Mouse (Mus musculus): ENCODE measurements around the gene Smarcb1.
"Not testable (repeated sequence)": the region's sequence is repeated elsewhere in the genome, so short reads cannot be mapped to it uniquely, and the experiment has no call there.

Gene Smarcb1

DNA sequence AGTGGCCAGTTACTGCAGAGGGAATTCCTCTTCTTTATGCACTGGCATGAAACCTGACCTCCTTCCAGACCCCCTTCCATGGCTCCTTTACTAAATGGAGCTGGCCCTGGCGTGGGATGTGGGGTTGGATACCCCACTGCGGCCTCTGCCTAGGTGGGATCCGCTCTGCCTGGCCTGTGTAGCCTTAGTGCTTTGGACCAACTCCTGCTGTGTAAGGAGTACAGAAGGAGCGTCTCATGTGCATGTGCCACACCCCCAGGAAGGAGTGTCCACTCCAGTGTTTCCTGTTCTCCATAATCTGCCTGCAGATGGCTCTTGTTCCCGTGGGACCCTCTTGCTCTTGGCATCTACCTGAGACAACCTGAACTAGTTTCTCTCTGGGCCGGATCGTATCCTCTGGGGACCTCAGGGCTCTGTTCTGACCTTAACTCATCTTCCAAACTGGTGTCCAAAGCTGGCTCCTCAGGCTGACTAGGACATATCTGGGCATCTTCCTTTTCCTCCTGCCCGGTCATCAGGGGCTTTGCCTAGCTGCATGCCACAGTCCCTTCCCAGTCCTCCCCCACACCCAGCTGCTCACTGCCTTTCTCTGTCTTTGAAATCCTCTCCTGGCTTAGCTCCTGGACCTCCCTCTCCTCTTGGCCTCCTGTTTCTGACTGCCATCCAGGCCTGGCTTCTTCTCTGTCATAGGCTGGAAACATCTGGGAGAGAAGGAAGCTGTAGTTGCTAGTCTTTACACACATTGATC is 31.8 kb downstream of the Smarcb1 start:
- DNase-seq (ENCODE audit: low spot score): no peak

DNA sequence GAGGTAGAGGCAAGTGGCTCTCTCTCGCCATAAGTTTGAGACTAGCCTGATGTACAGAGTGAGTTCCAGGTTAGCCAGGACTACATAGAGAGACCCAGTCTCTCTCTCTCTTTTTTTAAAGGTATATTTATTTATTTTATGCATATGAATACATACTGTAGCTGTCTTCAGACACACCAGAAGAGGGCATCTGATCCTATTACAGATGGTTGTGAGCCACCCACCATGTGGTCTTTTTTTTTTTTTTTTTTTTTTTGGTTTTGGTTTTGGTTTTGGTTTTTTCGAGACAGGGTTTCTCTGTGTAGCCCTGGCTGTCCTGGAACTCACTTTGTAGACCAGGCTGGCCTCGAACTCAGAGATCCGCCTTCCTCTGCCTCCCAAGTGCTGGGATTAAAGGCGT is 33.9 kb downstream of the Smarcb1 start:
- DNase-seq (ENCODE audit: low spot score): not testable (repeated sequence)

DNA sequence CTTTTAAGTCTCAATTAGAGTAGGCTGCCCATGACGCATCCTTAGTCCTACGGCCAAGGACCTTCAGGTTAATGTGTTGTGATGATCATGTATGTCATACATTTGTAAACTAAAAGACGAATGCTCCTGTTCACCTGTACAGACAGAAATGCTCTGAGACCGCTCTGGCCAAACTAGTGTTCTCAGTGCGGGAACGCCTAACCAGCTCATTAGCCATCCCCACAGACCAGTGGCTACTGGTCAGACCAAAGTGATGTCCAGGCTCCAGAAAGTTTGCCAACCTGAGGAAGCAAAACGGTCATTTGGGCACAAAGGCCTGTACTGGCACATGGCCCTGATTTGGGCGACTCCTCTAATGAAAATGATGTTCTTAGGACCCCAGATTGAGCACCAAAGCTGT is 36.7 kb downstream of the Smarcb1 start:
- no peak for DNase-seq (ENCODE audit: low spot score)

DNA sequence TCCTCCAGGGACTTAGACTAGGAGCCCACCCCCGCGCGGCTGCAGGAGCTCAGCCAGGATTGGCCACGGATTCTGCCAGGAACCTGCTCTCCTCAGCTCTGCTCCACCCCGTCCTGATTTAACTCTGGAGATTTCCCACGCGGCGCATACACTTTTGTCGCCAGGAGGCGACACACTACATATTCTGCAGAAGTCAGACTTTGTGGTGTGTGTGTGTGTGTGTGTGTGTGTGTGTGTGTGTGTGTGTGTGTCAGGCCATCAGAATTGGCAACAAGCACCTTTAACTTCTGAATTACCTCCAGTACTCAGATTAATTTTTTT is 38.2 kb downstream of the Smarcb1 start:
- peak; percentile 32 for DNase-seq (ENCODE audit: low spot score)

DNA sequence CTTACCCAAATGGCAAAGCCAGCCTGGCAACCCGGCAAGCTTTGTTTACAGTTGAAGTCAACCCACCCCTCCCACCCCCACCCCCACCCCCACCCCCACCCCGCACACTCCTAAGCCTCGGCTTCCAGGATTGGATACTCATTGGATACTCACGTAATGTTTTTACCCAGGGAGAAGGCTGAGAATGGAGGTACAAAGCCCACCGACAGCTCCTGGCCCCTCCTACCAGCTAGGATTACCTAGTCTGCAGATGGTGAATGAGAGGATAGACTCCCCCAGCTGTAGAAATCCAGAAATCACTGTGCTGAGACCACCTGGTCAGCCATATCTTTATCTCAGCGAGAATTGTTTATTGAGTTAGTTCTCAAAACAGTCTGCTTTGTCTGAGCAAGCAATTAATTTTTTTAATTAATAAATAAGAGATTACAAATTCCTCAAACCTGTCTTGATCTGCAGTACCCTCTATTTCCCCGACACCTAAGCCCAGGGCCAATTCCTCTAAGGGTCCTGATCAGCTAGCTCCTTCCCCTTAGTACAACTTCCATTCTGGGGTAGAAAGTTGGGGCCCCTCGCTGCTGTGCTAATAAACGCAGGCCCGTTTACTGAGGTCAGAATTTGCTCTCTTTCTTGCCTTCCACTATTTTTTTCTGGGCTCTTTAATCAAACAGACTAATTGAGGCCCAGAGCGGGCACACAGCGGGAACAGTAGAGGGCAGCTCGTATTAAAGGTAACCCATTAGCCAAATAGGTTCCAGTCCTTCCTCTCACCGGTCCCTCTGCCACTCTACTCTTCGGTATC is 38.8 kb downstream of the Smarcb1 start:
- DNase-seq (ENCODE audit: low spot score): no peak

DNA sequence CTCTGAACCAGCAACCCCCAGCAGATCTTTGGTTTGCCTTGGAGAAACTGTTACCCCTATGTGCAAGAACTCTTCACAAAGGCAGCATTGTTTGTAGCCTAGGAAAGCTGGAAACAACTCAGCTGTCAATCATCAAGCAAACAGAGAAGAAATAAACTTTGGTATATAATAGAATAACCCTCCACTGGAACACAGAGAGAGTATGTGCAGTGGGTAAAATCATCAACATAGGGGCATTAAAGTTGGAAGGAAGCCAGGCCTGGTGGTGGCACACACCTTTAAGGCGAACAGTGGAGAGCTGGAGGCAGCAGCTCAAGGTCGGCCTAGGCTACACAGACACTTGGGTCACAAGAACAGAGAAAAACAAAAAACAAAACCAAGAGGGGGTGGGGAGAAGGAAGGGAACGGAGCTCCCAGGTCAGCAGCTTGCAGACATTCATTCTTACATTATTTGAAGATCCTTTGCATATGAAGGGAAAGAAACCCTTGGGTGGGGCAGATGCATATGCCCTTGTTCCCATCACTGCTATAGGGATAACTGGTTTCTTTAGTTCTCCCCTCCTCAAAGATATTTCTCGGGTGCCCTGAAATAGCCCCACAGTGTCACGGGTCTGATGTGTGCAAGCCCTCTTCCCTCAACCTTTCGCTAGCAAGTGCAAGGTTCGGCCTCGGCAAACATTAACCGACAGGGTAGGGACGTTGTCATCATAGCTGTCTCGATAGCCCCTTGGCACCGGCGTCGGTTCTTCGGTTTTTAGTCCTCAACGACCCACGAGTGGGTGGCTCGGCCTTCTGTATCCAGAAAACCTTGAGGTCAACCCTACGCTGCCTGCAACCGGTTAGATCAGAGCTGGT is 39.6 kb downstream of the Smarcb1 start:
- no peak for DNase-seq (ENCODE audit: low spot score)

DNA sequence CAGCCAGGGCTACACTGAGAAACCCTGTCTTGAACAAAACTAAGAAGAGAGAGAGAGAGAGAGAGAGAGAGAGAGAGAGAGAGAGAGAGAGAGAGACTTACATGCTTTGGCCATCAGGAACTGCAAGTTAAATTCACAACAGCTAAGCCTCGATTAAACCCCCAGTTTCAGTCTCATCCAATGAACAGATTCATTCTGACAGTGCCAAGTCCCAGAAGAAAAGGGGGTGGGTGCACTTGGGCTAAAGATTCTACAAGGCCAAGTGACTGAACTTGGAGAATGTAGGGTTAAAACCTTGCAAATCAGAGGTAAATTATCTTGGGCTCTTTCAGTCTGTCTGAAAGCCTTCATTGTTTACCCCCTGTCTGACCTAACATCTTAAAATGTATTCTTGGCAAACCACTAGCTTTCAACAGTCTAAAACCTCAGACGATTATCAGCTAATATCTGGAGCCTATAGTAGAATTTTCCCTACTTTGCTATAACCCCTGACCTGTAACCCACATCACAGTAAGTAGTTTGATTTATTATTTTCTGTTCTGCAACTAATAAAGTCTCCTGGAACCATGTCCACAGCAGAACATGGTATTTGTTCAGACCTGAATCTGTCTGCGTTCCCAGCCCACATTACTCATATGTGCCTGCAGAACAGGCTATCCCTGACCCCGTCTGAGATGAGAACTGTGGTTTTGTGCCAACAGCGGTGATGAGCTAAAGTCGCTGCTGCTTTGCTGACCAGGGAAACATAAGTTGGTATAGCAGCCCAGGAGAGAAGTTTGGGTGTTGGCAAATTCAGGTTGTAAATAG is 40.4 kb downstream of the Smarcb1 start:
- no peak for DNase-seq (ENCODE audit: low spot score)

DNA sequence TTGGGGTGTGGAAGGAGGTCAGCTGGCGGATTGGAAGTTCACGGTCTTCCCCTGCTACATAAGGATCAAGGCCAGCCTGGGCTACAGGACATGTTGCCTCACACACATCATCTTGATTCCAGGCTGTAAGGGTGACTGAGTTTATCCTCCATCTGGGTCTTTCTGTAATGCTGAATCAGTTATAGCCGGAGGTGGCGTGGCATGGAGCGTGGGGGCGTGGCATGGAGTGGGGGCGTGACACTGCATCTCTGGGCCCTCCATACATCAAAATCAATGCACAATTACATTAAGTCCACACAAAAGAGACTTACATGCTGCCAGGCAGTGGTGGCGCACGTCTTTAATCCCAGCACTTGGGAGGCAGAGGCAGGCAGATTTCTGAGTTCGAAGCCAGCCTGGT is 41.1 kb downstream of the Smarcb1 start:
- no peak for DNase-seq (ENCODE audit: low spot score)

DNA sequence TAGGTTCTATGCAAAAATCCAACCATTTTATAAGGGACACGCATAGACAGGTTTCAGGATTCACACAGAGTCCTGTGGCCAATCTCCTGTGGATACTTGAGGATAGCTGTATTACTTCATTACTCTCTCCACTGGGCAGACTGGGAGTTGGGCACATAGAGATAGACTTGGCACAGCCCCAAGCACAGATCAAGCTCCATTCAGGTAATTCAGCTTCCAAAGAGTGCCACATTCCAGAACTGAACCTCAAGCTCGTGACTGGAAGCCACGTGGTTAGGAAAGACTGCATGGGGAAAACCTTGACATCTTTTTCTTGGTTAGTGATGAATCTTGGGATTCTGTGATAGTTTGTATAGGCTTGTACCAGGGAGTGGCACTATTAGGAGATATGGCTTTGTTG is 42.6 kb downstream of the Smarcb1 start:
- no peak for DNase-seq (ENCODE audit: low spot score)

DNA sequence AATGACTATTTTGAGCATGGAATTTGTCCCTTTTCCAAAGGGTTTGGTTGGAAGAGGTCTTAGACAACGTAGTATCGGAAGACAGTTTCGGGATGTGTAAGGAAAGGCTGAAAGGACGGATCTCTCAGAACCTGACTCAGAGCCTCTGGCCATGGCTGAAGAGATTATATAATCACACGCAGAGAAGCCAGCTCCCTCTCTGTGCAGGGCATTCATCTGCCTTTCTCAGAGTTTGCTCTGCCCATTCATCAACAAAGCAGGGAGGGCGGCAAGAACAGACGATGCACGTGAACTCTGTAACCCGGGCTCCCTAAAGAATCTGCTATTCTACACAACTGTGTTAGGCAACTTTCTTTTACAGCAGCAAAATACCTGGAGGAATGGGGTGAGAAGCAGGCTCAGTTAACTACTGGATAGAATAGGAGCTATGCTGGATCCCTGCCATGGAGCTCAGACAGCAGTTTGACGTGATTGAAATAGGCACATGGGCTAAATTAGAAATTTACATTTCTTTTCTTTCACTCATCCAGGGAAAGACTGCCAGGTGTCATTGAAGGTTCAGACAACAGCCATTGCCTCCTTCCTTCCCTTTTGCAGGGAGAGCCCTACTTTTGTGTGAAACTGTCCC is 47.8 kb downstream of the Smarcb1 start:
- no peak for DNase-seq (ENCODE audit: low spot score)

DNA sequence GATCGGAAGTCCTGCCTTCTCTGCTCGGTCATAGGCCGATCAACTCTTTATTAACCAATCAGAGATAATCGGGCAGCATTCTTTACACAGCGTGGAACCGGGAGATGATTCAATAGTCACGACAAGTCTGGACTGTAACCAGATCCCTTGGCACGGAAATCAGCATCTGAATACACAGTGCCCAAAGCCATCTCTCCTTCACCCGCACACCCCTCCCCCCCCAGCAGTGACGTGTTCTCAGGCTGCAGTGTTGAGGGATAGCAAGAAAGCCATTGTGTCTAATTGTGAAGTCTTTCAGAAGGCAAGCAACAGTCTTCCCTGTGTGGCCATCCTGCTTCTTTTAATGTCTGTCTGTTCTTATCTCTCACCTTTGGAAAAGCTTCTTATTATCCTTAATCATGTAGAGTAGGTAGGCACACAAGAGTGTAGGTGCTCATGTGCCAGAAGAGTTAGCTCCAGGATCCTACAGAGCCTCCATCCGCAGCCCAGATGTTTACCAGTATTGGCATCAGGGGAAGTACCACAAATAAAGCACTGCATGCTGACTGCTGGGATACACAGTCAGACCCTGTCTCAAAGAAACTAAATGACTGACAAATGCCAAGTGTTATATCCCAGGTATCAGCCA is 48.4 kb downstream of the Smarcb1 start:
- no peak for DNase-seq (ENCODE audit: low spot score)

DNA sequence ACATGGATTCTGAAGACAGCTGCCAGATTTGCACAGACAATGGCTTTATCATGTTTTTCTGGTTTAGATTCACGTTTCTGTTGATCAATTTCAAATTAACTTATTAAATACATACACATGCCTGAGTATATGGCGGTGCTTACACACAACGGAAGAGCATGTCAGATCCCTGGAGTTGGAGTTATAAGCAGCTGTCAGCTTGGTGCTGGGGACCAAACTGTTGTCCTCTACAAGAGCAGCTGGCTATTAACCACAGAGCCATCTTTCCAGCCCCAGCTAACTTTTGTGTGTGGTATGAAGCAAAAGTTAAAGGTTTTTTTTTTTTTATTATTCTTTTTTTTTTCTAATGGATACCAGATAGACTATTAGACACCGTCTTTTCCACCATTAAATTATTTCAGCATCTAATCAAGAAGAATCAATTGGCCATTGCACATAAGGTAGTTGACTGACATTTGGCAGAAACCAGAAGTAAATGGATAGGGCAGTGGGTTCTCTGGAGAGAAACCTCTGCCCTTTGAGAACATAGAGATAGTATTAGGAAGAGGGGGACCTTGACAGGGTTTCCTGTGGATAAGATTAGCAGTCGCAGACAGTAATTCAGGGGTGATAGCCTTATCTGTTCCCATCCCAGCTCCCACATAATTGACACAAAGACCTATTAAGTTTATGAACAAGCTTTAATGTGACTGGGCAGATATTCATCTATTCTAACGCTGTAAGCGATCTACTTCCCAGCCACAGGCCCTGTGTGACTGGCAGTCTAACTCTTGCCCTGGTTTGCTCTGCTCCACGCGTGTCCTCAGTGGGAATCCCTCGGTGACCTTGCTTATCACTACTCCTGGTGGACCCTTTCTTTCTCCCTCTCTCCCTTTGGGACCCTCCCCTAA is 49.1 kb downstream of the Smarcb1 start:
- DNase-seq (ENCODE audit: low spot score): no peak

DNA sequence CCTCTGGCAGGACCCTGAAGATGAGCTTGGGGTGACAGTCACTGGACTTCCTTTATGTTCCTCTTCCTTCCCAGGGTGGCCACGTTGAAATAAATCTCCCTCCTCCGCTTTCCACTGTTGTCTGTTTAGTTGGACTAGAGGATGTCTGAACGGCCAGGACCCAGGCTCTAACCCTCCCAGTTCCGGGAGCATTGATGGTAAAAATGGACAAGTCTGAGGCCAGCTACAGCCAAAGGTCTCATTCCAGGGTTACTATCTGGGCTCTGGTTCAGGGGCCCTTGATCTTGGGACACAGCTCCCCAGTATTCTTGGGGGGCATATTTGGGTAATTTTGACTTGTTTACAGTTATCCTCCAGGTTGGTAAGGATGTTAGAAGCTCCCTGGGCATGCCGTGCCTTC is 59.8 kb downstream of the Smarcb1 start:
- DNase-seq (ENCODE audit: low spot score): no peak

DNA sequence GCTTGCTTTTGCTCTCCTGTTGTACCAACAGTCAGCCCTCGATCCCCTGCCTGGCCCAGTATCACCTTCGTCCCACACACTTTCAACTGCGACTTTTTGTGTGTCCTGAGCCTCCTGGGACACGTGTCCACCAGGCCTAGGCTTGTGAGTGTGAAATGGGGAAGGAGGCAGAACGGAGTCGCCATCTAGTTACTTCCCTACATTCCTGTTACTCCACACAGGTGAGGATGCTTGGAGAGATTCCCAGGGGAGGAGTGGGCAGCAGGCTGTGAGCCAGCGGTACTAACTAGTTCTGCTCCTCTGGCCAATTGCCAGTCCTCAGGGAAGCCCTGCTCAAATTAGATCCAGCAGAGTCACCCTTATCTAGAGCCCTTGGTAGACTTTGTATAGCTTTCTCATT is 60.7 kb downstream of the Smarcb1 start:
- DNase-seq (ENCODE audit: low spot score): no peak

DNA sequence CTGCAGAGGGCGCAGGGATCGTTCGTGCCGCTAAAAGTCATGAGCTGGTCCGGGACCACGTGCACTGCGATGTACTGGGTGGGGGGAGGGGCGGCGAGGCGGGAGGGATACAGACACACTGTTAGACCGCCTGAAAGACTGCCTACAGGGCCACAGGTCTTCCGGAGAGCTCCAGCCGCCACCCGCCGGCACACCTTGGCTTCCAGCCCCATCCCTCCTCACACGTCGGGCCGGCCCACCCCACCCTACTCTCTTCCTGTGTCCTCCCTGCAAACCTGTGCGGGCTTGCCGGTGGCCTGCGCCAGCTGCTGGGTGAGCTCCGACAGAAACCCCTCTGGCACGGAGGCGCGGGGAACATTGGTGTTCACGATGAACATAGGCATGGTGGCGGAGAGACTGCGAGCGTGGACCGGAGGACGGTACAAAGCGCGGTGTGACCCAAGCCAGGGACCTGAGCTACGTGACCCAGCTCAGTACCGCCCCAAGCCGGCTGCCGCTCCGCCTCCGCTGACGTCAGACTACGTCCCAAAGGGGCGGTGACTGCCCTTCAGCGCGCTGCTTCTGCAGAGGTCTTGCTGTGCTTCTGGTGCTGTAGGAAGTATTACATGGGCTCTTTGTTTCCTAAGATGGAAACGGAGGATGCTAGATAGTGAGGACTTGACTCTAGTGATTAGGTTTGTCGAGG is 61.5 kb downstream of the Smarcb1 start, which contains the start of gene Mif:
Gene Mif (minus strand): TSS at position 455 of the 685 bp plus-strand sequence.
- peak; percentile 47 for DNase-seq (ENCODE audit: low spot score)

DNA sequence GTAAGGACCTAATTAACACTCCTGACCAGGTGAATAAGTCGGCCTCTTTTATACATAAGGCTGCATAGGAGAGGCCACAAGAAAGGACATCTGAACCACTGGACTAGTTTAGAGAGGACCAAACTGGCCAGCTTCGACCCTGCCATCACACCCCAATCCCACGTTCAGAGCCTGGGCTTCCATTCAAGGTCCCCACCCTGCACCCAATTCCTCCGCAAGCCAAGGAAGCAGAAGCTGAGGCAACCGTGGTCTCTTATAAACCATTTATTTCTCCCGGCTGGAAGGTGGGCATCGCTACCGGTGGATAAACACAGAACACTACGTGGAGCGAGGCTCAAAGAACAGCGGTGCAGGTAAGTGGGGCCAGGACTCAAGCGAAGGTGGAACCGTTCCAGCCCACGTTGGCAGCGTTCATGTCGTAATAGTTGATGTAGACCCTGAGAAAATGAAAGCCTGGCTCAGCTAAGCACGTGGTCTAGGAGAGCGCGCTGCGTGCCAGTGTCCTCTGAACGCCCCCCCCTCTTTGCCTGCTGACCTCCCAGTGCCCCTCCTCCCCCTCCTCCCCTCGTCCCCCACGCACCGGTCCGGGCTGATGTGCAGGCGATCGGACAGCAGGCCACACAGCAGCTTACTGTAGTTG is 62.2 kb downstream of the Smarcb1 start:
- no peak for DNase-seq (ENCODE audit: low spot score)

DNA sequence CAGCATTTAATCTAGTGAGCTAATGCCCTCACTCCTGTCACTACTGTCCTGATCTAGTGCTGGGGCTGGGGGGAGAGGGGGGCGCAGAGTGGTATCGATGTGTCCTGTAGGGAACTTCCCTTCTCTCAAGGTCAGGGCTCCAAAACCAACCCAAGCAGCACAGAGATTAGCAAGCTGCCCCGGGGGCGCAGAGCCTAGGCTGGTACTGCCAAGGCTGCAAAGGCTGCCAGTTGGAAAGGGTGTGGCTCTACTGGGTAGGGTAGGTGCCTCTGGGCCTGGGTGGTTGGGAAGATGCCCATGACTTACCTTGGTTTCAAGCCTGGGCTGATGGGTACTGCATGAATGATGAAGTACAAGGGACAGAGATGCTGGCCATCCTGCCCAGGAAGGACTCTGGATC is 63.8 kb downstream of the Smarcb1 start:
- no peak for DNase-seq (ENCODE audit: low spot score)

DNA sequence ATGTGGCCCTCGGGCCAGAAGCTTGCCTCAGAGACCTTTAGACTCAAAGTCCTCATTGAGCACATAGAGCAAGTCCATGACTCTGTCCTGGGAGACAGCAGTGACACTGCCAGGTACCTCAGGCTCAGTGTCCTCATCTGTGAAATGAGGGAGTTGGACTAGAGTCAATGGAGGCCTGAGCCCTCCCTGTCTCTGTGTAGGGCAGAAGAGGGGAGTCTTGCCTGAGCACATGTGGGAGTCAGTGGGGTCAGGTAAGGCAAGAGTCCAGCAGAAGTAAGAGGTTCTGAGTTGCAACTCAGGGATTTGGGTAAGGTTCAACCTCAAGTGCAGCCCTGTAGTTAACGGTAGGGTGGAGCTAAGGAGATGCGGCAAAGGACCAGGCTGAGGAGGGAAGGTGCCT is 64.4 kb downstream of the Smarcb1 start:
- DNase-seq (ENCODE audit: low spot score): no peak

Measured in urinary bladder, postnatal 10 days (tissue).